Mouse (Mus musculus) layer of hippocampus, adult 9-10 months (tissue): ENCODE results near the gene Prkce.

Source experiments
- DNase-seq: peaks from one replicate; pipeline ENCODE4 v3.0.0; 2022; ENCODE audit warnings: low spot score

Prkce gene

DNA sequence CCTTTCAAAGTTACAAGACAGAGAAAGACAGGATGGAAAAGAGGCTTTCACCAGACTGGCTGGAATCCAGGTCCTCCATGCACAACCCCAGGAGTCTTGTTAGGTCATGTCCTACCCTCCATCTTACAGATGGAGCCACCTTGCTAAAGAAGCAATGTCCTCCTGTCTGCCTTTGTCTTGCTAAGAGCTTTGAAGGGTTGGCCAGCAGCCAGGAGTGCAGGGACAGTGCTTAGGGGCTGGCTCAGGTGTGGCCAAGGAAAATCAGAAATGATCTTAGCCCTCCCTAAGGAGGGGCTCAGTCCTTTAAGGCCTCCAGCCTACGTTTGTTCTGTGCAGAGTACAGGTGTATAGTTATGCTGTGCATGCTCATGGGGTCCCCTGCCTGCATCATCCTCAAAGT is 469.7 kb downstream of the Prkce start:
- no peak for DNase-seq

DNA sequence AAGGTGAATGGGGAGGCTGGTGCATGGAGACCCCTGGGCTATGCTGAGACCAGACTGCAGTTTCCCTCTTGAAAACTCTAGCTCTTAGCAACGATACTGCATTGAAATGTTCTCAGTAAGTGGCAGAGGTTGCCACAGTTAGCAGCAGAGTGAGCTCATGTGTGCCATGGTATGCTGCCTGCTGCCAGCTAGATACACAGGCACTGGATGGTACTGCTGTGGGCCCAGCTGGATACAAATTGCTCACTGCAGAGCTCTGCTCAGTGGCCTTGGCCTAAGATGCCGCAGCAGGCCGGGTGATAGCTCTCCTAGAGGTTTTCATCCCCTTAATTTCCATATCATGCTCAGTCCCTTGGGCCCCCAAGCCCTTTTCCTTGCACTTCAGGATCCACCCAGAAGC is 471.7 kb downstream of the Prkce start:
- no peak for DNase-seq

GRCm38 (mm10) chr17:86647226-86647625 is 479.6 kb downstream of the Prkce start:
- DNase-seq = no peak

DNA sequence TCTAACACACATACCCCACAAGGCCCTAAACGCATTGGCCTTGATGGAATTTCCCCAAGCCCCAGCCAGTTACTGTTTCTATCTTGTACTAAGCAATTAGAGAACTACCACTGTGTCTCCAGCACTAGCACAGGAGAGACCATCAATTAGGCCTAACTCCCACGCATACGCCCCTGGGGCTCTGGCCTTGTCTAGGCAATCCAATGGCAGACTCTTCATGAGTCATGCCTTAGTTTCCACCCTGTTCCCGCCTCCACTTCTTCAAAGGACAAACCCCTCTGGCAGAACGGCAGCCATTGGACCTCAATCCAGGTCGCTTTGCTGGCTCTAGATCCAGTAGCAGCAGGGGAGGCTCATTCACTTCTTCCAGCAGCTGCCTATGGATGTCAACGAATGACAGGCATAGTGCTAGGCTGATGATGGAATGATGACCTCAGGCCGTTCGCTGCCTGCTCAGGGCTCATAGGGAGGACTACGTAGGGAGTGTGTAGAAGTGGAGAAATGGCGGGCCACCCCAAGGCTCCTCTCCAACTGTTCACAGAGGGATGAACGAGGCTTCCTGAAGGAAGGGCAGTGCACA is 481.4 kb downstream of the Prkce start:
- no peak for DNase-seq

GRCm38 (mm10) chr17:86650241-86650640 is 482.7 kb downstream of the Prkce start:
- no peak for DNase-seq

DNA sequence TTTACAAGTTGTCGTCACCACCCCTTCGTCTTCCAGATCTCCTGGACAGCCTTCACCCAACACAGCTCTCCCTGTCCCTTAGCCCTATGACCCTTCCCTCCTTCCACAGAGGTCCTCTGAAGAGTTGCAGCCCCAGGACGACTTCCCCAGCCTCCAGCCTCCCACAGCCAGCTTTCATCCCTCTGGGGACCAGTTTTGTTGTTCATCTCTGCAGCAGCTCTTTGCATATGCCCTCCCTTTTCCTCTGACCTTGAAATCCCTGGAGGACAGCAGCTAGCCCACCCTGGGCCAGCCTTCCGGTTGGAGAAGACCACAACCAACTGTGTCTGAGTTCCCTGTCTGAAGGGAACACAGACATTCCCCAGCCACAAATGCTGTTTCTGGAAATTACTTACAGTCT is 483.5 kb downstream of the Prkce start:
- no peak for DNase-seq

GRCm38 (mm10) chr17:86652751-86653150 is 485.2 kb downstream of the Prkce start:
- no peak for DNase-seq

GRCm38 (mm10) chr17:86656369-86656768 is 488.8 kb downstream of the Prkce start:
- DNase-seq = no peak

GRCm38 (mm10) chr17:86662301-86662700 is 494.7 kb downstream of the Prkce start:
- DNase-seq = no peak

- DNase-seq = no peak
Measured at GRCm38 (mm10) chr17:86663471-86663870, 495.9 kb downstream of the Prkce start.

- no peak for DNase-seq
Measured at GRCm38 (mm10) chr17:86667836-86668600, 500.4 kb downstream of the Prkce start.

GRCm38 (mm10) chr17:86669641-86670373 is 502.2 kb downstream of the Prkce start:
- DNase-seq = no peak

- DNase-seq = no peak
Measured at GRCm38 (mm10) chr17:86670731-86671130, 503.1 kb downstream of the Prkce start.

- DNase-seq = no peak
Measured at GRCm38 (mm10) chr17:86674971-86675370, 507.4 kb downstream of the Prkce start.

DNA sequence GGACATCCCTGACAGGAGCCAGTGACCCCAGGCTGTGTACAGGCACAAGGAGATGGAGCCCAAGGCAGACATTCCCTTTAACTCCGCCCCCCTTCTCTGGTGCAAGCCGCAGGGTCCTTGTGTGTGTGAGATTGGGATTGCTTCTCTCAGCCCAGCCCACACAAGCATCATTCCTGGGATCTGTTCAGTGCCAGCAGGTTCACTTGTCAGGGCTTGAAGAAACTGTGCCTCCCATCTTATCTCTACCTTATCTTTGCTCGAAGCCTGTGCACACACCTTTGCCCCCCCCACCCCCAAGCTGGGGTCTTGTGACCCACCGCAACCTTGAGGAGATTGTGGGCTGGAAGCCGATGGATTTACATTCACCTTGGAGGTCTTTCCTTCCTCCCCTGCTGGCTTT is 508.8 kb downstream of the Prkce start:
- no peak for DNase-seq

- DNase-seq = no peak
Measured at GRCm38 (mm10) chr17:86676909-86677308, 509.3 kb downstream of the Prkce start.

DNA sequence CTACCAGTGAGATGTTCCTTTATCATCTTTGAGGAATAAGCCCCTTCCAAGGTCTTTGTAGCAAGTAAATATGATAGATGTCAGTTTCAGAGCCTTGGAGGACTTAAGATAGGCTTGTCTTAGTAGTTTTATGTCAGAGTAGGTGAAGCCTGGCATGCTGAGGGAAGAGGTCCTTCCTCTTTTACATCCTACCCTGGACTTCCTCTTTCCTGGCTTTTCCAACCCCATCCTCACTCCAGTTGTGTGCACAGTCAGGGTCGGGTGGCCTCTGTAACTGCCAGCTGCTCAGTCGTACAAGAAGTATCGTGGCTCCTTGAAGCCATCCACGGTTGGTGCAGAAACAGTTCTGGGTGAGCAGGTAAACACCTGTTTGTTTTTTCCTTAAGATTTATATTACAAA is 517.7 kb downstream of the Prkce start:
- DNase-seq = no peak

DNA sequence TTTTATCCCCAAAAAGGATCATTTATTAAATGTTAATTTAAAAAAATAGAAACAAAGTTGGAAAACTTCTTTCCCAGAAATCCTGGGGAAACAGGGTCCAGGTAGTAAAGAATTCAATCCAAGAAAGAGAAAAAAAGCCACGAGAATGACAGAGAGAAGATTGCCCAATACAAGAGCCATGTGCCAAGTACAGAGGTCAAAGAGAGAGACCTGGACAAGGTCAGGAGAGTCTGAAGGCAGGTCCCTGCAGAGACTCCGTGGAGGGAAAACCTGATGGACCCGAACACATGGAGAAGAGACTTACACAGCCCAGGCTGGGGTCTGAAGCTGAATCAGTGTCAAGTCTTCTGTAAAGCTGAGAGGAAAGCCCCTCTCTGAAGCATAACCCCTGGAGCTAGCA is 519.4 kb downstream of the Prkce start:
- DNase-seq = no peak

- DNase-seq = no peak
Measured at GRCm38 (mm10) chr17:86690871-86691390, 523.3 kb downstream of the Prkce start.

DNA sequence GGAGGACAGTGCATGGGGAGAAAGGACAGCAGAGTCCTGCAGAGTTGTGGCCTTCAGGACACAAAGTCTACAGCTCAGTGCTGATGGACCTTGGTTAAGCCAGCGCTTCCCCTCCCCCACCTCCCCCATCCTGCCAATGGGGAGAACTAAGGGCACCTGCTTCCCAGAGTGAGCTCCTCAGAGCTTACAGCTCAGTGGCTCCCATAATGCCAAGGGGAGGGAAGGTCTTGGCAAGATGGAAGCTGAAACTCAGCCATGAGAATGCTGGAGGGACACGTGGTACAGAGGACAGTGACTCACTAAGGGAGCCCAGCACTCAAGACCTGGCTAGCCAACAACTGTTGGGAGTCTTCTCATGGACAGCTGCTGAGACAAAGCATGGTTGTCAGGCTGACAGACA is 530.2 kb downstream of the Prkce start:
- DNase-seq = no peak

DNA sequence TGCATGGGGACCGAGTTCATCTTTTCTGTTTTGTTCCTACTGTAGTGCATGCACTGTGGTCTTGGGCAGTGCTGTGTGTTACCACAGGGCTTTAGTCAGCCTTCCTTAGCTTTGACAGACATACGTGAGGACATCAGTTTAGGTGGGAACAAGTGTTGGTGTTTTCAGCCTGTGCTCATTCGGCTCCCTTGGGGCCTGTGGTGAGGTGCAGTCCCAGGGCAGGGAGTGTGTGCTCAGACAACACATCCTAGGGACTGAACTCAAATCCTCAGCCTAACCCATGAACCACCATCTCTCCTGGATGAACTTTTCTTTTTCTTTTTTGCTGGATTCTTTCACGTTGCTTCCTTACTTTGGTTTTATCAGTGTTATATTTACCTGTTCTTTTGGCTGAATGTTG is 535.8 kb downstream of the Prkce start:
- DNase-seq = no peak

DNA sequence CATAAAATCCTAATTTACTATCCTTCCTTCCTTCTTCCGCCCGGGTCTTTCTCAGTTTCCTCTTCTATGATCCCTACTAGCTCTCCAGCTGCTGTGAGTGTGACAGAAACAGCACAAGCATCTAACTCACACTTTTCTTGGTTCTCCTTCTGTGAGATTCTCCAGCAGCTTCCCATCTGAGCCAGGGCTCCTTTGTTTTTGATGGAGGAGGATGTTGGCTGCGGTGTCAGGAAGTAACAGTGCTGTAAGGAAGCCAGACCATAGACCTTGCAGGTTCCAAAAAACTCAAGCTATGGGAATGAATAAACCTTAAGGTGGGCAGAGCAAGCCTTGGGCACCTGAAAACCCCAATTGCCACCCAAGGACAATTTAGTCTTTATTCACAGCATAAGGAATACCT is 537.7 kb downstream of the Prkce start:
- DNase-seq = no peak

DNA sequence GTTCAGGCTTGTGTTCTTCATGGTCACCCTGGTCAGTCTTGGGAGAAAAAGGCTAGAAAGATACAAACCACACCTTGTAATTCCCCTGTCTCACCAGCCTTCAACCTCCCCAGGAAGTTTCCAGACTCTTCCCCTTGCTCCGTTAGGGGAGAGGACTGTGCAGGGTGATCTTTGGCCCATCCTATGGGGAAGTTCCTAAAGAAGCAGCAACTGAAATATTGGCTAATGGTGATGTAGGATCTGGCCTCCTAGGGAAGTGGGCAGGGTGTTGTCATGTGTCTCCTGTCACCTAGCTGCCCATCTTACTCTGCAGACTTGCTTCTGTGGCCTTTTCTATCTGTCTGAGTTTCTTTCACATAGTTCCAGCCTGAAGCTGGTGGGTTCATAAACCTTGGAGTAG is 538.9 kb downstream of the Prkce start:
- DNase-seq = no peak
